Mouse (Mus musculus) kidney, adult 11 months (tissue): ENCODE measurements at regions not wholly inside any gene's neighbourhood (a gene's known extent, or its start where the extent isn't known, plus 50 kb on each side); places are given as distances from the start of the nearest gene placed in this dataset.

Experiments
- DNase-seq: peaks from one replicate; pipeline ENCODE4 v3.0.0; 2022

DNA sequence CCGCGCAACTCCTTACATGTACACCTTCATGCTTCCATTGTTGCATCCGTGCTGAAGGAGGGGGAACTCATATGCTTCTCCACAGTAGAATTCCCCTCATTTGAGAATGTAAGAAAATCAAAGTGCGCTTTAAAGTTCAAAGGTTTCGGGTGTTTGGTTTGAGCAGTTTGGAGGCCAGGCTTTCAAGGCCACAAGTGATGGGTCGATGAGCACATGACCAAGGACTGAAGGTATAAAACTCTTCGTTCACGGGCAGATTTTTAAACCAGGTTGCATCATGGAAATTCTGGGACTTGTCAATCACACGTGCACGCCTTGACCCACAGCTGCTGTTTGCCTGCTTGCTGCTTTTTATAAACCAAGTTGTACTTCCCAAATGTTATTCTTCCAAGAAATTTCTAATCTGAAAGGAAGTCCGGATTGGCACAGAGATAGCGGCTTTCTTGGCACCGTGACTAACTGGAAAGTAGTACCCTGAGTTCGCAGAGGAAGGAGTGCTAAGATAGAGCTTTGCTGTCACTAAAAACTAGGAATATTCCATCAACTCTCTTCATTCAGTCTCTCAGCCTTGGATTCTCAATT lies 132.7 kb upstream of the Myt1l start:
- DNase-seq: peak; percentile 2

DNA sequence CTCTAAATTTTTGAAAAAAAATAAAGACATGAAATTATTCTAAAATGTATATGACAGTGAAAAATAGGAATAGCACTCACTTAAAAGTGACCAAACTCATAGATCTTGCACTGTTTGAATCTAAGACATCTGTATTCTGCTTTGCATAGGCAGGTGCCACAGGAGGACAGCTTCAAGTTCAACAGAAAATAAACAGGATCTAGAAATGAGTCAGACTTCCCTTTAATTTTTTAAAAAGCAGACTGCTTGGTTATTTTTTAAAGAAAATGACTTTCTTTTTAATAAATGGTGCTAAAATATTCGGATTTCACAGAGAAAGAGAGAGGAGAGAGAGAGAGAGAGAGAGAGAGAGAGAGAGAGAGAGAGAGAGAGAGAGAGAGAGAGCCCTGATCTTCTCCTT lies 123.8 kb upstream of the Myt1l start:
- no peak for DNase-seq

DNA sequence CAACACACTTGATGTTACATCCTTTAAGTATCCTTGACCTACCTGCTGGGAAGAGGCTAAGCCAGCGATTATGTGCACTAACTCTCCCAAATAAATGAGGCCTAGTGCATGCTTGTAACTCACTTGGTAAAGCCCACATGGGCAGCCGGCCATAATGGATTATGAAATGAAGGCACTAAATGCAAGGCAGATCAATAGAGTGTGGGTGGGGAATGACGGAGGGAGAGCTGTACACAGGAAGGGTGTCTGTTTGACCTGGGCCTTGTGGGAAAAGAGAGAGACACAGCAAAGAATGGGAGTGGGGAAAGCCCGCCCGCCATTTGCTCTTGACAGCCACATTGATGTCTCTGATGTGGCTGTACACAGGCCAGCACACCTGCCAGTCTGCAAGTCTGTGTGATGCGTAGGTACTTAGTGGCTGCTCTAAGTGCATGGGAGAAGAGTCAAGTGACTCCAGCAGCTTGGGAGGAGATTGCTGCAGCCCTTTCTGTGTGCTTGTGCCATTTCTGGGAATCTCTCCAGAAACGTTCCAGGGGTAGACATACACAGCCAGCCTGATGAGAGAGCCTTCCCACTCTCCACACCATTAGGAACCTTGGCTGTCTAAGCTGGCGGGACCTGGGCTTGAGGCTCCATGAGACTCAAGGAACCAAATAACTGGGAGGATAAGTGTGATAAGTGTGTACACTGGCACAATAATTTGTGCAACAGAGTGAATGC lies 118.7 kb upstream of the Myt1l start:
- DNase-seq: no peak

DNA sequence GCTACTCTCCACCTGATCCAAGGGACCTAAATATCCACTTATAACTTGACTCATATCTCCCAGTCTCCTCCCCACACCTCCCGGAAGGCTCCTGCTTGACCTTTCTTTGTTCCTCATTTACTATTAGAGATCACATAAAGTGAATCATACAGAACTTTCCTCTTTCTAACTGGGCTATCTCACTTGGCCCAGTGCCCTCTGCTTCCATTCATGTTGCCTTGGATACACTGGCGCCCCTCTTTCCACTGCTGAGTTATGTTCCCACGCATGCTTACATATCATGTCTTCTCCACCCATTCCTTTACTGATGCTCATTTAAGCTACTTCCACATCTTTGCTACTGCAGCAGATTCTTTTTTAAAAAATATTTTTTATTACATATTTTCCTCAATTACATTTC lies 94.2 kb upstream of the Myt1l start:
- no peak for DNase-seq

DNA sequence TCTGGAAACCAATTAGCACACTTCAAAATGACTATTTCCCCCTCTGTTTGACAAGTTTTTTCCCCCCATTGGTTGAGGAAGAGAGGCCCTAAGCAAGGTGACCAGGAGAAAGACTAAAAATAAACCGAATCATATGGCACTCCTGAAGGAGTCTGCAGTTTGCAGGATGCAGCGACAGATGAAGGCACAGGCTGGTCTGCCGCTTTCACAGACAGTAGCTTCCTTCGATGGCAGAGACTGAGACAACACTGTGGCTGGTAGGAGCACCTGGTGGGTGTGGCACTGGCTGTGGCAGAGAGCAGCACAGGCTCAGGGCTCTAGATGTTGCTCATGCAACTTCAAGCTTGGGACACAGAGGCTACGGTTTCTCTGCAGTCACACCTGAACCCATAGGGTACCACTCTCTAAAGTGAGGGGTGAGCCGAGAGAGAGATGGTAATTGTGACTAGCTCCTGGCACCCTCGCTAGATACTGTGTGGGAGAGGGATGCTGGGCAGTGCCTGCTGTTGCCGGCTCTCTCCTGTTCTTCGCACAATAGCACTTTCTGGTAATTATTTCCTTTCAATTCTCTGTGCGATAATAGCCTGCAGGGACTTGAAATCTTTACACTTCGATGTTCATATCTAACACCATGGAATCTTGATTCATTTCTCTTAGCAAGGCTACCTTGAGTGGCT lies 88.7 kb upstream of the Myt1l start:
- DNase-seq: no peak

DNA sequence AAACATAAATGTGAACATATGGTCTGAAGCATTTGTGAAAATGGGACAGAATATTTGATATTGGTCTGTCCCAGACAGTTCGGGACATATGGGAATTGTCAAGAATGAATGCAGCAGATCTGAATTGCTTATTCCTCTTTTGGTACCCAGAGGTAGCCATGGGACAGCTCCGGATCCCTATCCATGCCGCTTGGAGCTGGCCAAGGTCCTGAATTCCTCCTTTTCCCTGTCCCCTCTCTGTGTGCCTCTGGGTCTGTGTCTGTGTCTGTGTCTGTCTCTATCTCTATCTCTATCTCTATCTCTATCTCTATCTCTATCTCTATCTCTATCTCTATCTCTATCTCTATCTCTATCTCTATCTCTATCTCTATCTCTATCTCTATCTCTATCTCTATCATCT lies 63.0 kb upstream of the Myt1l start:
- DNase-seq: peak; percentile 5
